Mouse (Mus musculus) sigmoid colon, adult 10 weeks (tissue): ENCODE results near the gene Arpc5l. TPM values are rescaled to one million over a fixed set of nuclear protein-coding genes. Genes with fewer than 3 reads are reported as not detected.

Experiments
- polyA plus RNA-seq: library from polyadenylated mRNA; stranded (reverse); fragments of 350-450 nt; fragmentation: Illumina TruSeq; extraction: RNeasy Lipid Tissue Mini Kit (QIAGEN cat#74804); gene quantifications from one replicate; pipeline ENCODE4 v1.2.3, GENCODE M21; 2014; ENCODE audit warnings: low read depth, low replicate concordance

Gene Arpc5l
- 136 TPM for polyA plus RNA-seq

DNA sequence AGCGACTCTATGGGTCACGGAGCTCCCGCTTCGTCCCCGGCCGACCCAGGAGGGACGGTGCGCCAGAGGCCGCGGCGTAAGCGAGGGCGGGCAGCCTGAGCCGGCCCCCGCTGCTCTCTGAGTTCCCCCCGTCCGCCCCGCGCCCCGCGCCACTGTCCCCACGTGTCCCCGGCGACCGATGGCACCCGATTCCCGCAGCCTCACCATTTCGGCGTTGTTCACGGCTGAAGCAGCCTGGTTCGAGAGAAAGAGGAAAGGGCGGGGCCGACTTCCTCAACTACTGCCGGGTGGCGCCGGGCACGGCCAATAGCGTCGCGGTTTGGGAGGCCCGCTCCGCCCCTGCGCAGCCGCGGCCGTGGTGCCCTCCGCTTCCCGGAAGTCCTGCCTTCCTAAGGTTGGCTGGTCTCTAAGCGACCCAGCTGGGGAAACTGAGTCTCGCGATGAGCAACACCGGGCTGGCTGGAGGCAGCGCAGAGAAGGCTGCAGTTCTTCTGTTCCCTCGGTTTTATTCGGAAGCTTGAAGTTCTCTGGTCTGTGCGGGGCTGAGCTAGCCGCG lies at the start of gene Arpc5l:
Gene Arpc5l, plus strand, starts transcription at position 469 of the 556 bp plus-strand sequence.

DNA sequence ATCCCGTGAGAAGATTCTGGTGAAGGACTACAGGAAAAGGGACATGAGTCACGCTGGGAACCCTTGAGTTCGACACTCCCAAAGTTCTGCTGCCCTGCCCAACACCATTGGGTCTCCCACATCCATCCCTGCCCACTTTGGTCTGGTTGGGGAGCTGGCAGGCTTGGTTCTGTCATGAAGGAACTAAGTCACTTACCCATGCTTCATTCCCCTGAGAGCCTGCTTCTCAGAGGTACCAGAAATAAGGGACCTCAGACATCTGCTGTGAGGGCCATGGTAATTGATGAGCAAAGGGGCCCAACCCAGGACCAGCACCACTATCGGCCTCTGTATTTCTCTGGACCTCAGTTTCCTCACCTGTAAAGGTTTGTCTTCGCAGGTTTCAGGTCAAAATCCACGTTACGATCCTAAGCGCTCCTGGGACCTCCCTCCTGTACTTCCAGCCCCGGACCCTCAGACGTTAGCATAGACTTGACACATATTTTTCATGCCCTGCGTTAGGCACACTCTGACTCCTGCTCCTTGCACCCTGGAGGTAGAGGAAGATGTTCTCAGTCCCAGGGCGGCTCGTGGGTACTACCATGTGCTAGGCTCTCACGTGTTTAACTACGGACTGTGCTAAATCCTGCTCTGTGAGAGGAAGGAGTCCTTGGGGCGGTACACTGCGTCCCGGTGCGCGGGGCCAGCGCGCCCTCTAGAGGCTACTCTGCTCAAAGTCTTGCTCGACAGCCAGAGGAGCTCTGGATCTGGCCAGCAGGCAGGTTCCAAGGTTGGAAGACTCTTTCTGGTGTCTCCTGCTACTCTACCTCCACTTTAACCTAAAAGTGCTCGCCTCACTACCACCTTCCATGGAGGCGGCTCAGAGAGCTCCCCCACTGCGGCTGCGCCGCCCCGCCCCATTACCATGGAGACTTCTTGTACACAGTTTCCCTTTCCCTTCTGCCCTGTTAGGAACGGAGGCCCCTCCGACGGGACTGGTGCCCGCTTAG lies 7.5 kb upstream of the Arpc5l start, which contains the start of gene Wdr38:
Gene Wdr38, plus strand, starts transcription at position 91 of the 989 bp plus-strand sequence.

GRCm38 (mm10) chr2:39005574-39006079 lies 479 bp downstream of the Arpc5l start, which contains the start of gene Rpl35:
Gene Rpl35 (minus strand): TSS chr2:39005624.

Other genes with a start within 250 kb of the Arpc5l start
- 8.2 TPM for gene Nr6a1, start 77.7 kb upstream of the Arpc5l start, polyA plus RNA-seq
- gene Olfml2a, start 73.4 kb upstream of the Arpc5l start, polyA plus RNA-seq = 2.6 TPM
- gene Wdr38, start 7.9 kb upstream of the Arpc5l start, polyA plus RNA-seq = 1.0 TPM
- gene Rpl35, start 276 bp downstream of the Arpc5l start, polyA plus RNA-seq = 95.4 TPM
- 80.9 TPM for gene Golga1, start 60.2 kb downstream of the Arpc5l start, polyA plus RNA-seq
- 20.2 TPM for gene Scai, start 185.4 kb downstream of the Arpc5l start, polyA plus RNA-seq
- 201 TPM for gene Ppp6c, start 221.1 kb downstream of the Arpc5l start, polyA plus RNA-seq